Mouse (Mus musculus) erythroblast, adult 5-6 weeks (primary cell): Measurements from ENCODE around the gene Mmp27. TPM values are rescaled to one million over a fixed set of nuclear protein-coding genes. Genes with fewer than 3 reads are reported as not detected.

ENCODE experiments used
- ATAC-seq: replicated peaks from 2 replicates; pipeline ENCODE4 v1.8.0; 2016; ENCODE audit warnings: moderate number of reproducible peaks, mild to moderate bottlenecking, moderate TSS enrichment, inconsistent platforms; ENCODE audit not compliant: poor library complexity, low FRiP score, severe bottlenecking
- total RNA-seq, 2 experiments: library from RNA; stranded (forward) in 1 of 2; stranded (reverse) in 1 of 2; fragments of 150-400 nt in 1 of 2; fragments of 200-764, 138-1000 nt in 1 of 2; gene quantifications; 2 replicates each; pipeline versions ENCODE4 v1.2.3 to v1.2.4; 2015 to 2017; ENCODE audit warnings: low replicate concordance in 2 of 2

Mmp27 gene
- total RNA-seq (2015; ENCODE audit: low replicate concordance), result 1.9 TPM in 1 of 2 replicates, not detected in the other
- total RNA-seq (2017; ENCODE audit: low replicate concordance), result 0.84 and 1.4 TPM in 2 replicates

- no peak for ATAC-seq
These were observed at the start of gene Mmp27 for GRCm38 (mm10) chr9:7571162-7571561. TSS of gene Mmp27 (plus strand) at chr9:7571396.

GRCm38 (mm10) chr9:7526255-7526940 is 44.8 kb upstream of the Mmp27 start:
- ATAC-seq, result no peak

- ATAC-seq, result no peak
These were observed 28.4 kb upstream of the Mmp27 start for GRCm38 (mm10) chr9:7542763-7543162.

- no peak for ATAC-seq
These were observed 26.2 kb upstream of the Mmp27 start for GRCm38 (mm10) chr9:7544923-7545457.

GRCm38 (mm10) chr9:7545471-7545870 is 25.7 kb upstream of the Mmp27 start:
- no peak for ATAC-seq

- ATAC-seq, result no peak
These were observed 25.3 kb upstream of the Mmp27 start for GRCm38 (mm10) chr9:7545920-7546319.

- no peak for ATAC-seq
These were observed 19.3 kb upstream of the Mmp27 start for GRCm38 (mm10) chr9:7551943-7552342.

GRCm38 (mm10) chr9:7553536-7553935 is 17.7 kb upstream of the Mmp27 start:
- ATAC-seq, result no peak

- no peak for ATAC-seq
These were observed 16.8 kb upstream of the Mmp27 start for GRCm38 (mm10) chr9:7554382-7554781.

- ATAC-seq, result no peak
These were observed 12.8 kb upstream of the Mmp27 start, which contains the start of gene Mmp8 for GRCm38 (mm10) chr9:7558221-7559017. TSS of gene Mmp8 (plus strand) at chr9:7558456.

GRCm38 (mm10) chr9:7560026-7560425 is 11.2 kb upstream of the Mmp27 start:
- no peak for ATAC-seq

- ATAC-seq, result no peak
These were observed 3.8 kb upstream of the Mmp27 start for GRCm38 (mm10) chr9:7567376-7567775.

- ATAC-seq, result no peak
These were observed 3.3 kb upstream of the Mmp27 start for GRCm38 (mm10) chr9:7567923-7568322.

- no peak for ATAC-seq
These were observed 711 bp upstream of the Mmp27 start for GRCm38 (mm10) chr9:7570485-7570884.

GRCm38 (mm10) chr9:7572188-7572587 is 992 bp downstream of the Mmp27 start:
- ATAC-seq, result no peak

- no peak for ATAC-seq
These were observed 1.6 kb downstream of the Mmp27 start for GRCm38 (mm10) chr9:7572663-7573308.

GRCm38 (mm10) chr9:7575526-7575925 is 4.3 kb downstream of the Mmp27 start:
- ATAC-seq, result no peak

GRCm38 (mm10) chr9:7577371-7577770 is 6.2 kb downstream of the Mmp27 start:
- ATAC-seq, result no peak

- ATAC-seq, result no peak
These were observed 18.9 kb downstream of the Mmp27 start for GRCm38 (mm10) chr9:7590063-7590462.

GRCm38 (mm10) chr9:7593272-7593812 is 22.1 kb downstream of the Mmp27 start:
- no peak for ATAC-seq
